Mouse (Mus musculus) lung, postnatal 25 days (tissue): ENCODE results near the gene Lmod3.

Source experiments
- DNase-seq: peaks from one replicate; pipeline ENCODE4 v3.0.0; 2022; ENCODE audit warnings: low spot score

Gene Lmod3

GRCm38 (mm10) chr6:97252711-97253221 lies at the start of gene Lmod3:
TSS of gene Lmod3 (minus strand) at chr6:97252759.
- no peak for DNase-seq

DNA sequence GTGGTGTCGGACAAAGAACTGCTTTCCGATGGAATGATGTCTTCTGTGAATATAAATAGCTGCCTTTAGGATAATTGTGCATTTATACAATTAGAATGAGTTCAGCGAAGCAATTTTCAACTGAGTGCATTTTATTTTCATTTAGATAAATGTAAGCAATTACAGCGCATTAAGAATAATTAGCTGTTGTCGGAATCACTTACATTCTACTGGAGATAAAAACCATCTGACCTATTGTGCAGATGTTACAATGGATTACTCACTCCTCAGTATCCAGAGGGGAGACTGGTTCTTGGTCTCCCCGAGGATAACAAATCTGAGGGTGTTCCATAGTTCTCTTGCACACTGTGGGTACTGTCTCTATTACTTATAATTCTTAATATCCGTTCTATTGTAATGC lies 49.7 kb upstream of the Lmod3 start:
- no peak for DNase-seq

GRCm38 (mm10) chr6:97300659-97301058 lies 48.1 kb upstream of the Lmod3 start:
- DNase-seq: no peak

DNA sequence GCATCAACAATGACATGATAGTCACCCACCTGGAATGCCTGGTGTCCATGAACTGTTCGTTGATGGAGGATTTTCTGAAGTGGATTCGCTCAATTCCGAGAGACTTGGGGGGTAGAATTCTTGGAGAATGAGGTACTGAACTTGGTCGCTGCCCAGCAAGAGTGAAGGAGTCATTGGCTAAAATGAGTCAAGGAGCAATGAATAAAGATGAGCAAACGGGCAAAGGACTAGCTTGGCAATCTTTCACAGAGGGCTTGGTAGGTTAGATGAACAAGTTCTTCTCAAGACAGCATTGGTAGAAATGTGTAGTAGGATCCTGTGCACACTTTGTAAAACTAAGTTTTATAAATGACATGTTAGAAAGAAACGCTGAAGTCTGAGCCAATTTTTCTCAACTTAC lies 47.6 kb upstream of the Lmod3 start:
- no peak for DNase-seq

- DNase-seq: no peak
Measured at GRCm38 (mm10) chr6:97297151-97297550, 44.6 kb upstream of the Lmod3 start.

- DNase-seq: no peak
Measured at GRCm38 (mm10) chr6:97295866-97296527, 43.4 kb upstream of the Lmod3 start.

DNA sequence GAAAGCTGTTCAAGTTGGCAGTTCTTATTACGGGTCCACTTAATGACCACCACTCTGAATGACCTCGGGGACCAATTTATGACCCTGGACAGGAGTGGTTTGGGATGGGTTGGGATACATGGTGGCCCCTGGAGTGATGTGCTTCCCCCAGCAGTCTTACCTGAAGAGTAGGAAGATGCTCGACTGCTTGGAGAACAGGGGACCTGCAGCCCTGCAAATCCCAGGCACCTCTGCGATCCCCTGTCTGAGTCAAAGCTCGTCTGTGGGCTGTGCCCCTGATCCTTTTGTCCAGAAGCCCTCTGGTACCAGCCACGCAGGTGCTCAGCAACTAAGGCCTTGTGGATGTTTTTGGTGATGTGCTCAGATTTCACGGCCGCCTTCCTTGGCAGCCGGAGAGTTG lies 42.9 kb upstream of the Lmod3 start:
- no peak for DNase-seq

DNA sequence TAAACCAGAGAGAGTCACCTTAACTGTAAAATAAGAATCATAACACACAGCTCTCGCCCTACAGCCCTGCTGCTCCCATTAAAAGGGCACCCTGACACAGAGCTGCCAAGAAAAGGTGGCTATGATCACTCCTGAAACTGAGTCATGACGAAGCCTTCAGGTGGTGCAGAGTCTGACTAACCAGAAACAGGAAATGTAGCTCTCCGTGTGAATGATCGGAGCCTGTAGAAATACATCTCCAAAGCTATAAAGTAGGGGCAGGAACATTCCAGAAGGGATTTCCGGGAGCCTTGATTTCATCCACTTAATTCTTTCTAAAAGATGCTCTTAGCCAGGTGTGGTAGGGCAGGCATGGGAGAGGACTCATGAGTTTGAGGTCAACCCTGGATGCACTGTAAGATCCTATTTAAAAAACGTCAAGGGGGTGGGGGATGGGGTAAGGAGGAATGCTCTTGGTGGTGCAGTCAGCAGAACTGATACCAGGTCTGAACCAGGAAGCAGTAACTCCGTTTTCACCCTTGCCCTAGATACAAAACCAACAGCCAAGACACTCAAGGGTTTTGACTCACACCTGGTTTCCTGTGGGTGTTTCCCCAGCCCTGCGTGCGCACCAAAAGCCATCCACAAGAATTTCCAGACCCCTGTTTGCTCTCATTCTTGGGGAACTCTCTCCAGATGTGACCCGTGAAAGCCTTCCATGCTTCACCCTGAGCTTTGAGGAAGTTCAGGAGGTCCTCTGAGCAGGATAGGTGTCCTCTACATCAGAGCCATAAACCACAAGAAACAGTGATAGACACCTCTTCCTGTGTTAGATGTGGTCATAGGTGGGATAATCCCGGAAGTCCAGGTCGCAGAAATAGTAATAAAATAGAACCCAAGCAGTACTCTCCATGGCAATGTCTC lies 41.4 kb upstream of the Lmod3 start:
- peak; percentile 56 for DNase-seq

DNA sequence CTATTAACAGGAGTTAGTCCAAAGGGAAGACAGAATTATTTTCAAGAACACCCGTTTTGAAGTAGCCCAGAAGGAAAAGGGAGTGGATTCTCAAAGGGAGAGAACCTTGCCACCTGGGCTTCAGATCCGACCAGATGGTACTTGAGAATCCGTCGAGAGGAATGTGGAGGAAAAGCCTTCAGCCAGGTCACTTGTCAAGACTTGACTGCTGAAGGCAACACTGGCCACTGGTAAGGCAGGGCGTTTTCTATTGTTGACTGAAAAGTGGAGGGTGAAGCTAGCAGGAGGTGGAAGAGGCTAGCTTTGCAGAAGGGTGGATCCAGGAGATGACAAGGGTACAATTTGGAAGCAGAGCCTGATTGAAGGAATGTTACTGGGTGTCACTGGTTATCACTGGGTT lies 40.3 kb upstream of the Lmod3 start:
- peak; percentile 51 for DNase-seq

DNA sequence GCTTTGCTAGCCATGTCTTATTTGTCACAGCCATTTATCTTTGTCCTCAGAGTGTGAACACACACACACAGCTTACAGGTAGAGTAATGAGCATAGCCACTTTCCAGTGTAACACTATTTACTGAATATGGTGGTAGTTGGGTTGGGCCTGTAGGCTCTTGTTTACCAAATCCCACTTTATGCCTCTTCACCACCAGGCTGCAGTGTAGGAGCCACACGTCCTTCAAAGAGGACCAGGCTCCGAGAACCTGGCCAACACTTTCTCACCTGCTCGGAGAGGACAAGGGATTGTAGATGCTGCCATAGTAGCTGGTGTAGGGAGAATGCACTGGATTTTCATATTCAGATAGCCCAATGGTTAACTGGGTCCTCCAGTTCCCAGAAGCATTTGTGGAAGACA lies 39.5 kb upstream of the Lmod3 start:
- DNase-seq: no peak

DNA sequence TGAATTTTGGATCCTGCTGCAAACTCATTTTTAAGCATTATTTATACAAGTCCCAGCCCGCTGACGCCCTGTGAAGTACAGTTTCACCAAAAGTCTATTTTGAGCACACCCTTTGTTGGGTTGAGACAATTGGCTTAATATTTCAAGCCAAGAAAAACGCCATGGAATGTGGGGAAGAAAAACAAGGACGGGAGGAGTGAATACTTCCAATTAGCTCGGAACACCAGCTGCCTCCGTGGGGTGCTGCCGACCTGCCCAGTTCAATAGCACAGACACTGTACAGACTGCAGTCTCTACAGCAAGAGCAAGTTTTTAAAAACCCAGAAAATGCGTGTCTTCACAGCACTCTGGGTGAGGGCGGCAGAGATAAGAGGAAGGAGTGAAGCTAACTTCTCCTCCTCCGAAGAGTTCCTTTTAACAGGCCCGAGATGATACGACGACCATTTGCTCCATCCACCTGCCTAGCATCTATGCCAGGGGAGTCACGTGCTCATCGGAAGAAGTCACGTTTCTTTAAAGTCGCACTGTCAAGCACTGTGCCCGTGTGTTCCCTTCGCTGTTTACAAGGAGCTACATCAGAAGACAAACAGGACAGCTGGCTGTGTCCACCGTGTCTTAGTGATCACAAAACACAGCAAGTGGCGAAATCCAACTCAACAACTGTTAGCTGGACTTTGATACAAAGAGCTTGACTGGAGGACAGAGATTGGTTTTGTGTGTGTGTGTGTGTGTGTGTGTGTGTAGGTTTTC lies 38.8 kb upstream of the Lmod3 start:
- no peak for DNase-seq

- DNase-seq: no peak
Measured at GRCm38 (mm10) chr6:97290687-97291086, 38.1 kb upstream of the Lmod3 start.

DNA sequence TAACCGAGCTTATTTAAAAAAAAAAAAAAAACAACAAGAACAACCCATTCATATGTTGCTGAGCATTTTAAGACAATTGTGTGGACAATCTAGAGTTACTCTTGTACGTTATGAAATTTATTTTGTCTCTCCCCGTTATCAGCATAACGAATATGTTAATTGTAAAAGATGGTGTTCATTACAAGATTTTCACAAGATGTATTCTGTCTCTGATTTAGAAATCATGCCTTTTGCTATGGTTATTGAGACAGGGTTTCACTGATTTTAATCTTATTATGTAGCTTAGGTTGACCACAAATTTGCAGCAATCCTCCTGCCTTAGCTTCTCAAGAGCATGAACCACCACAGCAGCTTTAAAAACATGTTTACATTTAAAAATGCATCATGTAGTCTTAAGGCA lies 37.3 kb upstream of the Lmod3 start:
- no peak for DNase-seq

DNA sequence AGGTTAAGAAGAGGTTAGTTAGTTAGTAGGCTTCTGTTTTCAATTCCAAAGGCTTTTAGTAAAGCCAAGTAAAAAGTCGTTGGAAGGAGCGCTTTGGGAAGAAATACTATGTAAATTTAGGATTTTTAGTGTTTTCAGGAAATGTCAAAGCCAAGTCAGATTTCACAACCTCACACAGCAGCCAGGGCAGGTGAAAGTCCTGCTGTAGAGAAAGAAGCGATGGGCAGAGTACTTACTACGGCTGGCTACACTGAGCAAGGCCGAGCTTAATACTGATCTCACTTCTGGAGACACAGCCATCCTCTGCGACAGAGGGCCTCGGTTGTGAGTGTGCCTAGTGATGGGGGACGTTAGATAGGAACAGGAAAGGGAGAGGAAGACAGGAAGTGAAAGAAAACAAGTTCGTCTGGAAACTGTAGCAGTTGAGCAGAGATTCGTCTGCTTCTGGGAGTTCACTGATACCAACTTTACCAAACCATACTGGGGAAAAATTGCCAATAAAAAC lies 36.8 kb upstream of the Lmod3 start:
- no peak for DNase-seq

GRCm38 (mm10) chr6:97288047-97288855 lies 35.7 kb upstream of the Lmod3 start:
- DNase-seq: no peak

- no peak for DNase-seq
Measured at GRCm38 (mm10) chr6:97286332-97286731, 33.8 kb upstream of the Lmod3 start.

DNA sequence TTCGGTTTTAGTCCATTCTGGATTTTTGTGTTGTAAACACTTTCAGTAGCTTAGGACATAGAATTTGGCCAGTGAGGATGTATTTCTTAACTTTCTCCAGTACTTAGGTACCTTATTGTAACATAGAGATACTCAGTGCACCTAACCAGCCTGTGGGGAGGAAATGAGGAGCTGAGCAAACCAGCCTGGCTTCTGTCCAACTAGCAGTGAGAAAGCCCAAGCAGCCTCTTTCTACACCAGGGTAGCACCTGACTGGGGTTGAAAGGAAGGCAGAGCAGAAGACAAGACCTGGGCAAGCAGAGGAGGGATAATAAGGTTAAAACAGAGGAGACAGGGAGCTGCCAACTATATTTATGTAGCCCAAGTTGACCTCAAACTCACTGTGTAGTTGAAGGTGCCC lies 31.1 kb upstream of the Lmod3 start:
- no peak for DNase-seq

DNA sequence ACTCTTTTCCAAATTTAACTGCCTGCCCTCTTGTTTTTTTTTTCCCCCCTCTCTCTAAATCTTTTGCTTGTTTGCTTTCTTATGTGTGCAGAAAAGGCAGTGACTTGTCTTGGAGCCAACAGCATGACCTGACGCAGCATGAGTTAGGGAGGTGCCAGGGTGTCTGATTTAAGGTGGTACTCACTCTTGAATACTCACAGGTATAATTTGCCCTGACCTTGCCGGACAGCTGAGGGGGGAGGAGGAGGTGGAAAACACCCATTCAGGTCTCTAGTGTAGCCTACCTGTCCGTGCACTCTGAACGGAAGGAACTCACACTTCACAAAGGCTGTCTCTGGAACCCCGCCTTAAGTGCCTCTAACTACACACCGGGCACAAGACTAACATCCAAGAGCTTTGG lies 26.3 kb upstream of the Lmod3 start:
- DNase-seq: peak; percentile 36

DNA sequence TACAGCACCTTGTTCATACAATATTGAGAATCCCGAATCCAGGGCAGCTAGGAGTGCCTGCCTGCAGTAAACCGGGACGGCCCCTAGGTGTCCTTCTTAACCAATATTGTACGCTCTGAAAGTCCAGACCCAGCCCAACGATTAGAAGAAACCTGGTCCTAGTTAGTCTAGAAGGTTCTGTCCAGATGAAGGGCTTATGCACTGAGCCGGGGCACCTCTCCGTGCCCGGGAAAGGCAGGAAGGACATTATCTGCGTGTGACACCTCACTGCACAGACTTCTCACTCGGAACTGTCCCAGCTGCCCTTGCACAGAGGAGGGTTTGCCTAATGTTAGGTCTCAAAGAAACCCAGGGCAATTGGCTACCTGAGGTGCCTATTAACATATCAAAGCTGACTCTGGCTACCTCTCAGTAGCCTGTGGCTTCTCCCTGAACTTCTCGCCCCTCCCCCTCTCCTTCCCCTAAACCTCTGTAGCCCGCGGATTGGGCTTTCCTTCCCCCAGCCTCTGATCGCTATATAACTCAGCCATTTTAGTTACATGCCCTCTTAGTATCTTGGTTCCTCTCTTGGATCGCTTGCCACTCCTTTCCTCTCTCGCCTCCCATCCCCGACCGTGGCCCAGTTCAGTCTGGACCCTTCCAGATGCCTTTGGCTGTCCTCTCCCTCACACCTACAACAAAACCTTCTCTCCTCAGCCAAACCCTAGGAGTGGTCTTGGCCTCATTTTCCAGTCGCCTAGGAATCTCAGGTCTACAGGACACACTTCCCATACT lies 25.6 kb upstream of the Lmod3 start:
- peak; percentile 86 for DNase-seq

- no peak for DNase-seq
Measured at GRCm38 (mm10) chr6:97276890-97277497, 24.4 kb upstream of the Lmod3 start.
